Mouse (Mus musculus) right cerebral cortex, postnatal 10 days (tissue): Measurements from ENCODE around the gene Bik.

Source experiments
- DNase-seq, 2 experiments: peaks; one replicate each; pipeline ENCODE4 v3.0.0; 2021; ENCODE audit warnings: low spot score in 2 of 2

Gene Bik

DNA sequence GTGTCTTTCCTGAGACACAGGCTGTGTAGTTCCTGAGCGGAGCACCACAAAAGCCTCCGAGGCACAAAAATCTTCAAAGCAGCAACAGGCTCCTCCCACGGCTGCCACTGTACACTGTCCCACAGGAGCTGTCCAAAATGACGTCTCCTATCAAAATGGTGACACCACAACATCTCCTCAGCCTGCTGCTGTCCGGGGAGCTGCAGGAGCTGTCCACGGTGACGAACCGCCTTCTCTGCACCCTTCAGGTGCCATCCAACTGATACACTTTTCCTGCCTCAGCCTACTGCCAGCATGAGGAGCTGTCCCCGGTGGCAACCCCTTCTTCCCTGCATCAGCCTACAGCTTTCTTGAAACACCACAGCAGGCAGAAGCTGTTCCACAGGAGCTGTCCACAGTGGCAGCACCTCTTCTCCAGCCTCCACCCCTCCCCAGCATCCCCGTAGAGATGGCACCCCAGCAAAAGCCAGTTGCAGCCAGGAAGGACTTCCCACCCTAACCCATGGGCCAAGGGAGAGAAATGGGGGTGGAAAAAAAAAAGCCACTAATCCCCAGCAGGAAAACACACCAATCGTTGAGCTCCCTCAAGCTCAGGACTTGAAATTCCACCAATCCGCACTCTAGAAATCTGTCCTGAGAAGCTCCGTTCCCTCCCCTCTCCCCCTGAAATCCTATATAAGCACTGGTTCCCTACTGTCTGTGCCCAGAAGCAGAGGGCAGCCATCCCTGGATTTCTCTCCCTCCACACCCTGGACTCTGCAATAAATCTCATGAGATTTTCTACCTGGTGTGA lies 14.0 kb upstream of the Bik start:
- DNase-seq = no peak

DNA sequence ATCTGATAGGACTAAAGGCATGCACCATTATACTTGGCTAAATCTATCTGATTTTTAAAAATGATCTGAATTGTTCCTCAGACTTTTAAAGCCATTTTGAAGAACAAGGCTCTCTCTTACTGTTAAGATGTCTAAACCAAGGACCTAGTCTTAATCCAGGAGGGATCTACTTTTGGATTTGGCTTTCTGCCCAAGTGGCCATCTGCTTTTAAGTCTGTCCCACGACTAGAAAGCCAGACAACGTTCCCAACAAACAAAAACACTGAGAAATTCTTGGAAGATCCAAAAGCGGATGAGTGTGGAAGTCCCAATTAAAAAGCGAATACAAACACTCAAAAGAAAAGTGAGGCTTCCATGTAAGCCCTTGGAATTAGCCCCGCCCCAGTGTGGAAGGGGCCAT lies 11.6 kb upstream of the Bik start:
- DNase-seq = peak; percentile 73 to 80

DNA sequence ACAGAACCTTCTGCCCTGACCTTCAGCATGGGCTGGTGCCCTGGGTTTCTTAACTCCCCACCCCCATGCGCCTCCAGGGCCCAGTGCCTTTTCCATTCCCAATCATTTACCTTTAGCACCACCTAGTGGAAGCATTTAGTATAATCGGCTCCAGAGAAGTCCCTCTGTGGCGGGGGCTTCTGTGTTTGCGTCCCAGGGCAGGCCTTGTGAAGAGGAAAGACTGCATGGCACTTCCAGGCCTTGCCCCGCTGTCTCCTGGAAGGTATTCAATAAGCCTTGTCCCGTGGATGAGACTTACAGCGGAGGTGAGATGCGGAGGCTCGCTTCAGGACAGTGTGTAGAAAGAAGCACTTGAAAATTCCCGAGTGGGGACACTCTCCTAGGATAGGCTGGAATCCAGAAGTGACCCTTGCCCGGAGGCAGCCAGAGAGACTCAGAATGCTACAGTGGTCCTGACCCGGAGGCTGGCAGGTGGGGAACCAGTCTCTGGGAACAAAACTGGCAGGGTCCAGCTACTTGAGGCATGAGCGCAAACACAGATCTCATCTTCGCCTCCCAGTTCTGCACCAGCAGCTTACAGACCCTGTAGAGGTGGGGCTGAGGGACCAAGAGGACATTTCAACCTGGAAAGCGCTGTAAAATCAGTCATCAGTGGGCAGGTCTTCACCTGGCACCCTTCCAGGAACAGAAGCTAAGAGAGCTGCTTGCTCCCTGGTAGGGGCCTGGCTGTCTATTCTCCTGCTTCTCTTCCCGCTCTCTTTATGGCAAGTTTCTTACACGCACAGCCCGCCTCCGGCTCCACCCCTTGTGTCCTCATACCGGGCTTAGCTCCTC lies 8.2 kb upstream of the Bik start:
- peak; percentile 58 to 60 for DNase-seq

DNA sequence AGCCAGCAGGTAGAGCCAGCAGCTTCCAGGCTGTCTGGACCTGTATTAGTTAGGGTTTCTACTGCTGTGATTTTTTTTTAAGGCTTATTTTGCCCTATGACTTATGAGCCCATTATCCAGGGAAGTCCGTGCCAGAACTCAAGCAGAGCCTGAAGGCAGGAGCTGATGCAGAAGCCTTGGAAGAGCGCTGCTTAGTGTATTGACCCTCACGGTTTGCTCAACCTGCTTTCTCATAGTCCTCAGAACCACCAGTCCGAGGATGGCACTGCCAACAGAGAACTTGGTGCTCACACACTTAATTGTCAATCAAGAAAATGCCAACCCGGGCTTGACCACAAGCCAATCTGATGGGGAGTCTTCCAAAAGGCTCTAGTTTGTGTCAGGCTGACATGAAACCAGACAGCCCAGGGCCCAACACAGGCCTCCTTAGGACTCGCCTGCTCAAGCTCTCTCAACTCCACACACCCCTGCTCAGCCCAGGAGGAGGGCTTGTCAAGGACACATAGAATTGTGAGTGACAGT lies 5.7 kb upstream of the Bik start:
- DNase-seq = no peak

DNA sequence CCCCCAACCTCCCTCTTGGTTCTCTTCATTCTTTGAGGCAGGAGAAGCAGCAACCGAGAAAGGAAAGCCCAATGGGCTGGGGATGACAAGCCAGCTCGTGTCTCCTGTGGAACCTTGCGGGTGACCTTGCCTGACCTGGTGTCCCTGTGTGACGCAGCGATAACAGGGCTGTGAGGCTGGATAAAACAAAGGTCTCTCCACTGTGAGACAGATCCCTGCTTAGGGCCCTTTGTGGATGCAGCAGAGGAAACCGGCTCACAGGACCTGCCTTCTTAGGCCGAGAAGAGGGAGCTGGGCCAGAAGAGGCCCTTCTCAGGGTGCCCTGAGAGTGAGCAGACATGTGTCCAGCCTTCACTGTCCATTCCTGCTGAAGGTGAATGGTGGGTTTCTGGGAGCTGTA lies 3.5 kb upstream of the Bik start:
- DNase-seq = no peak

DNA sequence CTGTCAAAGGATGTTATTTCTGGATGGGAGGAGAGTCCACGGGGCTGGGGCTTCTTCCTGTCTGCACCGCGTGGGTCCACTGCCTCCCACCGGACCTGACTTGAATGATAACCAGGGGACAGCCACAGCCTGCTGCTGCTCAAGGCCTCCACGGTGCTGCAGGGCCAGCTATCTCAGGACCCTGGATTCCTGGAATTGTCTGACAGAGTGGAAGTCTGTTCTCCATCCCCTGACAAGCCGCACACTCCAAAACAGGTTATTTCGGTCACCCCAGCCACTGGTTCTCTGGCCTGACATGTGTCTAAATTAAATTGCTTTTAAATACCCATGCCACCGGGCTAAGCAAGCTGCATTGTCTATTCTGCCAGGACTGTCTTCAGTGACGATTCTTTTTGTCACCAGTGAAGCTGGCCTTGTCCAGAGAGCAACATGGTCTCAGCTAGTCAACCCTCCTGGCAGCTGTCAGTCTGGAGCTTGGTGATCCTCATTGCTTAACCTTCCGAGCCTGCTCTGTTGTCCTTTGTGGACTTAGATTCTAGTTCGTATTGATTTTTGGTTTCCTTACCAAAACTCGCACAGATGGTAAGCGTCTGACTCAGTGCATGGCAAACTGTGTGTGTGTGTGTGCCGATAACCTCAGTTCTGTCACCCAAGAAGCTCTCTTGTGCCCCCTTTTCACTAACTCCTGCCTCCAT lies 2.9 kb upstream of the Bik start:
- no peak for DNase-seq

- DNase-seq = no peak
These were observed 2.3 kb upstream of the Bik start for GRCm38 (mm10) chr15:83524333-83524729.

DNA sequence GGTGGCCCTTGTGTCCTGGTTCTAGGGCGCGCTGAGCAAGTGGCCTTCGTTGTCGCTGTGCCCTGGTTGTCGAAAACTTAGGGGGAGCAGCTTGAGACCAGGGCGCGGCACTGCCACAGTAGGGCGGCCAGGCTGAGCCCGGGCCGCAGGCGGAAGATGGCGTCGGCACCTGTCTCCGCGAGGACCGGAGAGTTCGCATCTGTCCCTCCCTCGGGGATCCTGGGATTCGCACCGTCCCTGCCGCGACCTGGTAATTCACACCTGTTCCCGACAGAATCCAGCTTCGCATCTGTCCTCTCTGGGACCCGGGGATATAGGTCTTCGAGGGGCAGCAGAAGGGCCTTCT lies 403 bp downstream of the Bik start:
- DNase-seq = no peak

- no peak for DNase-seq
These were observed 1.1 kb downstream of the Bik start for GRCm38 (mm10) chr15:83527747-83528146.

DNA sequence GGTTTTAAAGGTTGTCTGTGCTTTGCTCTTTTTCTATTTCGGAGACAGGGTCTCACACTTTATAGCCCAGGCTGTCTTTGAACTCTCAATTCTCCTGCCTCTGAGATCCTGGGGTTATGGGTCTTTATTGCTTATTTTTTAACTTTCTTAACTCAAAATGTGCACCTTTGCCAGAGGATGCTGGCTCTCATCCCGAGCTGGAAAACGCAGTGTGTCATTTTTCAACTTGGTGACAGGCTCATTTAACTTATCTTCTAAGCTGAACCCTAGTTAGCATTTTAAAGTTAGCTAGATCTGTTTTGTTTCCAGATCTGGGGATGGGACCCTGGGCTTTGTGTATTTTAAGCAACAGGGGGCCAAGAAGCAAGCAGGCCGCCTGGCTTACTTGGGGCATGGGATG lies 2.2 kb downstream of the Bik start:
- no peak for DNase-seq

GRCm38 (mm10) chr15:83529765-83530164 lies 3.1 kb downstream of the Bik start:
- DNase-seq = no peak

DNA sequence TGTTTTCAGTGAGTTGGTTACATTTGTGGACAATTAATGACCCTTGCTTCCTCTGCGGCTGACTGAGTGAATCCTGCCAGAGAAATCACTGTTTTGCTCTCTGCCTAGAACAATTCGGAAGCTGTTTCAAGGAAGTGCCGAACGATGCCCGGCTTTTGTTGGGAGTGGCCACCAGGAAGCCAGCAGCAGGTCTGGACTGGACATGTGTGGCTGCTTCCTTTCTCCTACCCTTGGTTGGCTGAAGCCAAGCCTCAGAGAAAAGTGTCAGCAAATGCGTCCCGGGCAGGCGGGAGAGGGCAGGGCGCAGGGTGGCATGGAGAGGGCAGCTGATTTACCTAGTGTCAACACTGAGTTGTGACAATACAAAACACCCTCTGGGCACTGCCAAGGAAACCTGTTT lies 3.6 kb downstream of the Bik start:
- no peak for DNase-seq

- DNase-seq = no peak
These were observed 4.0 kb downstream of the Bik start for GRCm38 (mm10) chr15:83530688-83531087.

- DNase-seq = no peak
These were observed 5.4 kb downstream of the Bik start for GRCm38 (mm10) chr15:83531961-83532469.

DNA sequence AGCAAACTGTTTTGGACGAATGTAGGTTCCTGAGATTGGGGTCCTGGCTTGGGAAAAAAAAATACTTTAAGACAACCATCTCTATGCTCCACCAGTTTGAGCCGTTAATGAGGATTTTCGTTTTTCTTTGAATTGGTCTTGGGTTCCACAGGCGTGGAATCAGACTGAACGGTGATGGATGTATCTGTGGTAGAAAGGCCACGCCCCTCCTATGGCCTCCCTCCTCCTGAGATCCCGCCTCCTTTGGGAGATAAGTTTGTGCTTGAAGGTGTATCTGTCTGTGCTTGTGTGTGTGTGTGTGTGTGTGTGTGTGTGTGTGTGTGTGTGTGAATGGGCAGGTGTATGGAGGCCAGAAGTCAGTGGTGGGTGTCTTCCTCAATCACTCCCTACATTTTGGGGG lies 5.9 kb downstream of the Bik start:
- no peak for DNase-seq

DNA sequence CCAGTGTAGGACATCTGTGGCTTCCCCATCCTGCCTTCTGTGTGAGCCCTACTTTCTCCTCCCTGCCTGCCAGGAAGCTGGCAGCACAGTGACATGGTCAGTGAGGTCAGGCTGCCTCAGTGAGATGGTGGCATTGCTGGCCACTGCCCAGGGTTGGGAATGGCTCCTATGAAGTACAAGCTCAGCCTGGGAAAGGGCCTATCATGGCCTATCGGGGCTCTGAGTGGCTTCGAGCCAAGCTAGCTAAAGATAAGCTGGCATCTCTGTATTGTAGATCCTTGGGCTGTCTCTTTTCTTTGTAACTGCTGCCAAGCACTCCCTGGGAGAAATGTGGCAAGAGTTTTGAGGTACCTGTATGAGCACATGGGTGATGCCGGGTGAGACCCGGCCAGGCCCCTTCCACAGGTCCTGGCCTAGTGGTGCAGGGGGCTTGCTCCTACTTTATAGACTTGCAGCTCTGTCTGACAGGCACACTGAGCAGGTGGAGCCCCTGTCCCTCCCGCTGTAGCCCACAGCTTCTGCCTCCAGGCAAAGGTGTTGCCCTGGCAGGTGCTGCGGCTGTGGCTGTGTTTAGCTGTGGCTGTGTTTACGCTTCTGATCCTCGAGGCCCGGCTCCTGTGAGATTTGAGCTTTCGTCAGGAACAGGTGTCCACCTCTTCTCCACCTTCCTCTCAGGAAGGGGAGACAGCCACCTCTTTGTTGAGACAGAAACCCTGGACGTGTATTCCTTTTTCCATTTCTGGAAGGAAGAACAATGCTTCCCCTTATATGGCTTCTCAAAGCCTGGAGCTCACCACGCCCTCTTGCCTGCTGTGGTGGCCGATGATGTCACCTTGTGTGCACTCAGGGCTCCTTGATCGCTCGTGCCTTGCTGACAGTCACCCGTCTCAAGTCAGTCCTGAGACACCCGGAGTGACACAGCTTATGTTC lies 8.6 kb downstream of the Bik start:
- no peak for DNase-seq

DNA sequence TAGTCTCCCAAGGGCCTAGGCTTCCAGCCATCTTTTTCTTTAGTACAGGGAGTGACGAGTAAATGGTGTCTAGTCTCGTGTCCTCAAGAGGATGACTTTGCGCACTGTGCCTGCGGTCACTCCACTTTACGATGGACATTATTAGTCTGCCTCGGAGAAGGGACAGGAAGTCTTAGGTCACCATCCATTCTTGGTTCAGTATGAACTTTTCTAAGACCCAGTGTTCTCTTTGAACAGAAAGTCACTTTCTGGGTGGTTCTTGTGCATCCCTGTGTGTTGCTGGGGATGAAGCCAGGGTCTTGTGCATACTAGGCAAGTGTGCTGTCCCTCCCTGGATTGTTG lies 9.2 kb downstream of the Bik start:
- DNase-seq = no peak

DNA sequence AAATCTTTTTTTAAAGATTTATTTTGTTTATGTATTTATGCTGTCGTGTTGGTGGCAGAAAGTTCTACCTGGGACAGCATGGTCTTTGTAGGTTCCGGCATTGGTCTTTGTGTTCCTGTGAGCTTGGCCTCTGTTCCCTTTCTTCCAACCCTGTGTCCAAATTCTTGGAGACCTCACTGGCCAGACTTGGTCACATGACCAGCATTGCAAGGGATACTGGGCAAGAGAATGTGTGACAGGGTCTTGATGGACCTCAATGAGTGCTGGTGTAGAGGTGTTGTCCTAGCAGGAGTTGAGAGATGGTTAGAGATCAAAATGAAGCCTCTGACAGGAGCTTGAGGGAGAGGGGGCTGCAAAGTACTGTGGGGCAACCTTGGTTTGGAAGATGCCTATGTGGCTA lies 12.2 kb downstream of the Bik start:
- DNase-seq = no peak

DNA sequence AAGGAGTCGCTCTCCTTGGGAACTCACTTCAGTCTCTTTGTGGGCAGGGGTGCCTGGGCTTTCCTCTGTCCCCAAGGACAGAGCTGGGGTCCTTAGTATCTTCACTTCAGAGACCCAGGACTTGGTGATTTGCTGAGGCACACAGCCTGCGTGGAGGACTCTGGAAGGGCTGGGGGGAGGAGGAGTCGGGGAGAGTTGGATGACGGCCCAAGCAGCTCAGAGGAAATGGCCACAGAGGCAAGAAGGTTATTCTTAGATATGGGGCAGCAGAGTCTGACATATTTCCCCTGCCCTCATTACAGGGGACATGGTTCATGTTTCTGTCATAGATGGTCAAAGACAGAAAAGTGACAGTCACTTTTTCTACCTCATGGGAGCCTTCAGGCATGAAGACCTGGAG lies 13.2 kb downstream of the Bik start:
- no peak for DNase-seq

- DNase-seq = no peak
These were observed 15.1 kb downstream of the Bik start for GRCm38 (mm10) chr15:83541647-83542287.

- no peak for DNase-seq
These were observed 19.4 kb downstream of the Bik start for GRCm38 (mm10) chr15:83546029-83546428.
